Mouse (Mus musculus): Measurements from ENCODE around the gene Kdm5c.

- no peak for TF ChIP-seq CTCF (IDR thresholded peaks at IDR 0.05; ENCODE audit: low read depth, low read length)
- no peak for TF ChIP-seq EP300 (IDR thresholded peaks at IDR 0.05; ENCODE audit: insufficient read depth, low read depth, low read length)
- TF ChIP-seq POLR2A (IDR thresholded peaks at IDR 0.05; ENCODE audit: insufficient read depth, low read length), result no peak
Observed at GRCm38 (mm10) chrX:152235758-152236157, 2.9 kb downstream of the Kdm5c start.
